Mouse (Mus musculus) right cerebral cortex, postnatal 36 days (tissue): Measurements from ENCODE around the gene Zfp94.
A peak's percentile ranks its signal among the peaks of the same experiment; 100 is the strongest.

Experiments used
- DNase-seq, 2 experiments: peaks; one replicate each; pipeline ENCODE4 v3.0.0; 2022; ENCODE audit warnings: low spot score in 2 of 2, mixed read lengths in 1 of 2

The Zfp94 gene

DNA sequence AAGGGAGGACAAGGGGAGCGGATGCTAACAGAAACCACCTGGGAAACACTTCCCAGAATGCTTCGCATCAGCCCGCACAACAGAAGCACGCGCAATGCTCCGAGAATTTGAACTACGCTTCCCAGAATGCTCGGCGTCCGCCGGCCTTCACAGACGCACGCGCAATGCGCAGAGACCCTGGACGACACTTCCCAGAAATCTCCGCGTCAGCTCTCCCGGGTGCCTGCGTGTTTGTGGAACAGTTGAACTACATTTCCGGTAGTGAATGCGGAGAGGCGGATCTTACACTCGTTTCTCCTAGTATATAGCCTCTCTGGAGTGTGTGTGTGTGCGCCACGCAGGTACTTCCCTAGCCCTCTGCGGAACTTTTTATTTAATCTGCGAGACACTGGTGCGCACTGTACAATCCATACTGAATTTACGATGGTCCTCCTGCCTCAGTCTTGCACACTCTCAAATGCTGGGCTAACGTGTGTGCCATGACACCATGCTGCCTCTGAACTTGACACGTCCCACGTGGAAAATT lies at the start of gene Zfp94:
Gene Zfp94, minus strand, starts transcription at position 100 of the 526 bp plus-strand sequence.
- peak; percentile 96 to 98 for DNase-seq

DNA sequence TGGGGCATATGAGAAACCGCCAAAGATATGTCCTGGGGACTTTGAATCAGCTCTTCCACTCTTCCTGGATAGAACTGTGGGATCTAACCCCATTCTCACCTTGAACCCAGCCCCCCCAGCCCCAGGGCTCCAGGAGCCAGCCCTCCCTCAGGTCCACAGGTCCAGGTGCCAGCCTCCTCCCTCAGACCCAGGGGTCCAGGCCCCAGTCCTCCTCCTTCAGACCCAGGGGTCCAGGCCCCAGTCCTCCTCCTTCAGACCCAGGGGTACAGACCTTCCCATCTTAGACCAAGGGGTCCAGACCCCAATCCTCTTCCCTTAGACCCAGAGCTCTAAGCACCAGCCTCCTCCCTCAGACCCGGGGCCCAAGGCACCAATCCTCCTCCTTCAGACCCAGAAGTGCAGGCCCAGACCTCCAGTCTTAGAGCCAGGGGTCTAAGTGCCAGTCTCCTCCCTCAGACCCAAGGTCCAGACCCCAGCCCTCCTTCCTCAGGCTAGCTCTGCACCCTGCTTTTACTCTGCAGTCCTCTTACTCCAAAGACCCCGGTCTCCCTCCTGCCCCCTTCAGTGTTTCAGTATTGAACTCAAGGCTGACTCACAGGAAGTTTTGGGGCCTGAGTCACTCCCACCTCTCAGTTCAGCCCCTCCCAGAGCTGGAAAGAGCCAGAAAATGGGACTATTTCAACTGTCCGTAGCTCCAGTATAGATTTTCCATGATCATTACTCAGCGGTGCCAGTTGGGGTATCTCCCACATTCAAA lies 49.0 kb upstream of the Zfp94 start:
- no peak for DNase-seq

DNA sequence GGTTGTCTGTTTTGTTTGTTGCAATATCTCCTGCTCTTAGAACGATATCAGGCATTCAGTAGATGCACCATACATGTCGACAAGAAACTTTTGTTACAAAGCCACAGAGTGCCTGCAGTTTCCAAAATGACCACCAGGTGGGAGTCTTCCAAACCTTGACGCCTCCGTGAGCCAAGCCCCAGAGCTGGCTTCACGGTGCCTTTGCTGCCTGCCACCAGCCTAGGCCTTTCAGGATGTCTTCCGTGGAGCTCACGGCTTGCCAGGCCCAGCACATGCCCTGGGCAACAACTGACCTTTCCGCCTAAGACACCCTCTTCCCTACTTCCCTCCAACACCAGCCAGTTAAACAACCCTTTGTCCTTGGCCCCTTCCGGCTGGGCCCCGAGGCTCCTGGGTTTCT lies 48.4 kb upstream of the Zfp94 start:
- peak; percentile 61 to 72 for DNase-seq

DNA sequence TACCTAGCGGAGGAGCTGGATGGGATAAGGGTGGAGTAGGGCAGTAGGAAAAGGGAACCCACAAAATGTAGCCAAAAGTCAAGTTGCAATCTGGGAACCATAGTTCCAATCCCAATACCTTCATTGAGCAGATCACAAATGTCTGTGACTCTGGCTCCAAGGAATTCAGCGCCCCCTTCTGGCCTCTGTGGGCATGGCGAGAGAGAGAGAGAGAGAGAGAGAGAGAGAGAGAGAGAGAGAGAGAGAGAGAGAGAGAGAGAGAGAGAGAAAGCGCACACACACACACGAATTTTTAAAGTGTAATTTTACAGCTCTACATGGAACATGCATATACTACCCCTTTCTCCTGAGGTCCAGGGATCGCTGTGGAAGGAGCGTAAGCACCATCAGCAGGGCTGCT lies 46.8 kb upstream of the Zfp94 start:
- DNase-seq: no peak

DNA sequence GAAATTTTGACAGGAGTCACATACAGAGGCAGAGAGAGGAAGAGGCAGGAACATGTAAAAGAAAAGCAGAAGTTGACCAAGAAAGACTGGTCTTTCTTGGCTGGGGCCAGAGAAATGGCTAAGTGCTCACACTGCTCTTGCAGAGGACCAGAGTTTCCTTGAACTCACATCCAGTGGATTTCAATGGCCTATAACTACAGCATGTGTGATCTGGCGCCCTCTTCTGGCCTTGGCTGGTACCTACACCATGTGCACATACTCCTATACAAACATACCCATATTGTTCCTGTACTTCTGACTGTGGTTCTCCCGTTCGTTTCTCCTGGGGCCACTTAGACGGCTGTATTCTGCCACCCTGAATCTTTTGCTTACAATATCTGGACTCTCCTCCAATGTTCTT lies 44.5 kb upstream of the Zfp94 start:
- no peak for DNase-seq

DNA sequence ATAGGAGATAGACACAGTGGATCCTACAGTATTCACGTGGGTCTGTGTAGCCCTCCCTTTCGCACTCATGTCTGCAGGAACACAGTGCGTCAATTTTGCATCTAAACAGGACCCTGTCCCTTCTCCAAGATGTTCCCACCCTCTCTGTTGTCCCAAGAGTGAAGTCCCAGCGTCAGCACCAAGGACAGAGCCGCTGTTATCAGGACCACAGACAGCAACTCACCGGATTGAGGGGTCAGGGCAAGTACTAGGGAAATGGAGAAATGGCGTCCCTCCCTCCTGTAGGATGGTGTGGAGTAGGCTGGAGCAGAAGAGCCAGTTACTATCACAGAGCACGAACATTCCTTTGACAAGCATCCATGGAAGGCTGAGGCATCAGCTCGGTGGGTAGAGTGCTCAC lies 42.8 kb upstream of the Zfp94 start:
- no peak for DNase-seq

DNA sequence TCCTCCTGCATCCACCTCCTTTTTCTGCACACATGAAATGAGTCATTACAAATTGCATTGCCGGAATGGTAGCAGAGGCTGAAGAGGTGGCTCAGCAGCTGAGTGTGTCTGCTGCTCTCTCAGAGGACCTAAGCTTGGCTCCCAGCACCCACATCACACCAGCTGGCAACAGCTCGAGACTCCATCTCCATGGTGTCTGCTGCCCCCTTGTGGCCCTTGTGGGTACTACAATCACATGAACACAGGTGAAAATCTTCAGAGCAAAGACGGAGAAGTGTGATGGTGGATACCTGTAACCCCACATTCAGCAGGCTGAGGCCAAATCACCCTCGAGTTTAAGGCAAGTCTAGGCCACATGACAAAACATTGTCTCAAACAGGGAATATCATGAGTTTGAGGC lies 41.4 kb upstream of the Zfp94 start:
- DNase-seq: no peak

DNA sequence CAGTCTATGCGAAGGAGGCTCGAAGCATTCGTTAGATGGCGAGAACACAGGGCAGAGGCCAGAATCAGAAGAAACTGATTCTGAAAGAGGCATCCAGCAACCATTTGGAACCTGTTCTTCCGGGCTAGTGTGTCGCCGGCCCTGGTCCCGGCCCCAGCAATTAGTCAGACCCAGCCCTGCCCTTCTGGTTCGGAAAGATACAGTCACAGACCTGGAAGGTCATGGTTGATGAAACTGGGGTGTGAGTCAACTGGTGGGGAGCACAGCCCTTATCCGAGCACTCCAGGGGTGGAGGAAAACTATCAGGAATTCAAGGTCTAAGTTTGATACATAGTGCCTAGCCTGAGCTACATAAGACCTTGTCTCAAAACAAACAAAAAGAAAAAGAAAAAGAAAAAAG lies 39.6 kb upstream of the Zfp94 start:
- DNase-seq: no peak

DNA sequence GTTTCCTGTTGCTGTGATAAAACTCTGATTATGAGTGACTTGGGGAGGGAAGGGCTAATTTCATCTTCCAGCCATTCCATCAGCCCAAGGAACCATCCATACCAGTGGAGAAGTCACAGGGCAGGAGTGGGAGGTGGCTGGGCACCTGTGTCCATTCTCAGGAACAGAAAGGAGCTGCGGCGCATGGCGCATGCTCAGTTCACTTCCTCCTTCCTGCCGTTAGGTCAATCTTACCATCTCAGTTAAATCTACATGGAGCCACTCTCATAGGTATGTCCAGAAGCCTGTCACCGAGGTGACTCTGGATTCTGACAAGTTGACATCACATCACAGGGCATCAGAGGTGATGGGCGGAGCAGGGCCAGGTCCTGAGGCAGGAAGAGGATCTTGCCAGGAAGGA lies 39.2 kb upstream of the Zfp94 start:
- DNase-seq: no peak

DNA sequence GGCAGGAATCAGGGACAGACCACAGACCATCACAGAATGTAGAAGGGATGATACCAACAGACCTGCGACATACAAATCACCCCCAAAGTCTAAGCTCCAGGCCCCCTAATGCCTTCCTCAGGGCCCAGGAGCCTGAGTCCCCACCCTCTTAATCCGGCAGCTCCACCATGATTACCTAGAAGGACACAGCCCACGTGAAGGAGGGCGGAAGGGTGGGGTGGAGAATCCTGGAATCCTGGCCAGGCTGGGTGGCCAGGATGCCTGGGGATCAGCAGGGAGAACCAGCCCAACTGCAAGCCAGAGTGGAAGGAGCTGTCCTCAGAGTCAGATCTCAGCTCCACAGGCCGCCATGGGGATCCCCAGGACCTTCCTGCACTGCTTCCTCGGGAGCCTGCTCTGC lies 32.4 kb upstream of the Zfp94 start, which contains the start of gene Lypd5:
Gene Lypd5, plus strand, starts transcription at position 301 of the 400 bp plus-strand sequence.
- DNase-seq: no peak

DNA sequence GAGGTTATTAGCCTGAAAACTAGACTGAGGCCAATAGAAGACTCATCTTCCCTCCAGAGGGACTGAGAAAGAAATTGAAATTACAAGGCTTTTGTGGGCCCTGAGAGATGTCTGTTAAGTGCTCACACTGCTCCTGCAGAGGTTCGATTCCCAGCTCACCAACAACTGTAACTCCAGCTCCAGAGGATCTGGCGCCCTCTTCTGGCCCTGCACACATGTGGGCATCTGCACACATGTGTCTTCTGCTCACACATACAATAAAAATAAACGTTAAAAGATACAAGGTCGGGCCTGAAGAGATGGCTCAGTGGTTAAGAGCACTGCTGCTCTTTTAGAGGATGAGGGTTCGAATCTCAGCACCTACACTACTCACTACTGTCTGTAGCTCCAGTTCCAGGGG lies 30.0 kb upstream of the Zfp94 start:
- DNase-seq: no peak

DNA sequence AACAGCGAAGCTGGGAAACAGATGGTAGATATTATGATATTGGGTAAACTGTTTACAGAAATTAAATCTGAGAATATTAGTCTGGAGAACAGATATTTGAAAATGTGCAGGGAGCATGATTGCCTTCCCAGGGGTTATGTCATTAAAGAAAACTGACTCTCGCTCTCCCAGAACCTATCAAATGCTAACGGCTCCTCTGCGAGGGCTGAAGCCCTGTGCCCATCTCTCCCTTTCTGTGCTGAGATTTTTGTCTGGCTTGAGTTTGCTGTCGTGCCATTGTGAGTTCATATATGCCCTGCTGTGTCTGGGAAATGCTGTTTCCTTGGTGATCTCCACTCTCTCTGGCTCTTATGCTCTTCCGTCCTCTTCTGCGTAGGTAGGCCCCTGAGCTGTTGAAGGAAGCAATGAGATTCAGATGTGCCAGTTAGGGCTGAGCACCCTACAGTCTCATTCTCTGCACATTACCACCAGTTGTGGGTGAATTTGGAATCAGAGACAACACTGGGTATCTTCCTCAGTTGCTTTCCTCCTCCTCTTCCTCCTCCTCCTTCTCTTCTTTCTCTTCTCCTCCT lies 27.3 kb upstream of the Zfp94 start:
- DNase-seq: peak in 1 of 2 experiments; percentile 29

DNA sequence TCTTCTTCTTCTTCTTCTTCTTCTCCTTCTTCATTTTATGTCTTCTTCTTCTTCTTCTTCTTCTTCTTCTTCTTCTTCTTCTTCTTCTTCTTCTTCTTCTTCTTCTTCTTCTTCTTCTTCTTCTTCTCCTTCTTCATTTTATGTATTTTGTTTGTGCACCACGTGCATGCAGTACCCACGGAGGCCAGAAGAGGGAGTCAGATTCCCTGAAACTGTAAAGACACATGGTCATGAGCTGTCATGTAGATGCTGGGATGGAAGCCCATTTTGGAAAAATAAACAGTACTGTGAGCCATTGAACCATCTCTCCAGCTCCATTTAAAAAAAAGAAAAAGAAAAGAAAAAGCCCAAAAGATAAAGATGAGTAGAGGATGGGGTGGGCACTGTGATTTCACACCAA lies 21.8 kb upstream of the Zfp94 start:
- no peak for DNase-seq

DNA sequence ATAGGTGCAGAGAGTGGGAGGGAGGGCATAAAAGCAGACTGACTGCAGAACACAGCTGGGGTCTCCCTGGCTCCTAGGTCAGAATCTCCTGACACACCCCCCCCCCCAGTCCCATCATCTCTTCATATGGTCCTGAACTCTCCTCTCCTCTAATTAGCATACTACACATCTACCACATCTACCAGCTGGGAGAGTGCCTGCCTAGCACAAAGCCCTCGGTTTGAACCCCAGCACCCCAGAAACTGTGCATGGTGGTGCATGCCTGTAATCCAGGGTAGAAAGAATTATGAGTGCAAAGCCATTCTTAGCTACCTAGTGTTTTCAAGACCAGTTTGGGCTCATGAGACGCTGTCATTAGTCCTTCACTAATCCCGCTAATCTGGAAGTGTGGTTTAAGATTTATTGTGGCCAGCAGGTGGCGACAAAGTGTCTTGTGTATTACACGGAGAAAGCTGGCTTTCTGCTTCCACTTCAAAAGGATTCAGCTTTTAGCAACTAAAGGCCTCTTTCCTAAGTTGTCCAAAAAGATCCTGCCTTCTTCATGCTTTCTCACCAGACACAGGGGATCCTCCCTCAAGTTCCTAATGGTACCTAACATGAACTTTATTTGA lies 19.3 kb upstream of the Zfp94 start:
- peak; percentile 56 for DNase-seq

DNA sequence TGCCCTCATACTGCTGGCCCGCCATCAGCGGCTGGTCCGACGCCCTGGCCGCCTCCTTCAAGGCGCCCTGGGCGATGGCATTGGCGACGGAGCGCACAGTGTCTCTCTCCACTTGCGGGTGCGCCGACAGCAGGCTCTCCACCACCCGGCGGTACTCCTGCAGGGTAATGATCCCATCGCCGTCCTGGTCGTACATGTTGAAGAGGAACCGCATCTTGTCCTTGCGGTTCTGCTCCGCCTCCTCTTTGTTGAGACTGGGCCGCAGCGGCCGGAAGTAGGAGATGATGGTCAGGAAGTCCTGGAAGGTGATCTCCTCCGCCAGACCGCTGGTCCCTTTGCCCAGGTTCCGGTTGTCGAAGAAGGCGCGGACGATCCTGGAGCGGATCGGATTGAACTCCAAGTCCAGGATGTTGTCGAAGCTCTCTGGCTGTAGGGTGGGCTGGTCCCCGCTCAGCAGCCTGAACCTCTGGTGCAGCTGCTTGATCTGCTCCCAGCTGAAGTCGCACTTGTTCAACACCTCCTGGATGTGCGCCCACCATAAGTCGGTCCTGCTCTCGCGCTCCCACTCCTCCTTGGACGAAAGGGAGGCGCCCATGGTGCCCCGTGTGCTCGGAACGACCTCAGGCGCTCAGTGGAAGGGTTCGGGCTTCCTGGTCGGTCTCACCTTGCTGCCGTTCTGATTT lies 17.0 kb upstream of the Zfp94 start, which contains the start of gene Tescl:
Gene Tescl, minus strand, starts transcription at position 633 of the 683 bp plus-strand sequence.
- no peak for DNase-seq

DNA sequence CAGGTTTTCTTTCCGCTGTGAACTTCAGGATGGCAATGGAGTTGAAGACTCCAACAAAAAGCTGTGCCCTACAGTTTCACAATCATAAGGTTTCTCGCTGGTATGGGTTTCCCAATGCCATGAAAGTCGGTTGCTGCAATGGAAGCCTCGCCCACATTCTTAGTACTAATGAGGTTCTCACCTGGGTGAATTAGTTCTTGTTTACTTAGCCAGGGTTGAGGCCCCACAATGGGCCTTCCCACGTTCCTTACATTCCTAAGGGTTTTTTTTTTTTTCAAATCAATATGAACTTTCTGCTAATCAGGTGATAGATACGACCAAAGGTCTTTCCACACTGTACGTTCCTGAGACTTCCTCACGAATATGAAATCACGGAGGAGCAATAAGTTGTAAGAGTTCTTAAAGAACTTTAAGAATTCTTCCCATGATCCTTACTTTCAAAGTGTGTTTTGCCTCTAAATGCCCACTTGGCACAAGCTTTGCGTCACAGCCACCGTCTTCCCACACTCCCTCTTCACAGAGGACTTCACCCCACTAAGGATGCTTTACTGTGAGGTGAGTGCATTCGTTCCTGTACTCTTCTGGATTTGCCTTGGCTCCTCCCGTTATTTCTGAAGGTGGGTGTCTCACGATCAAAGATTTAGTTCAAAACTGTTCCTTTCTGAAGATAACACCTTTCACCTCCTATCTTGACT lies 11.0 kb upstream of the Zfp94 start:
- no peak for DNase-seq

DNA sequence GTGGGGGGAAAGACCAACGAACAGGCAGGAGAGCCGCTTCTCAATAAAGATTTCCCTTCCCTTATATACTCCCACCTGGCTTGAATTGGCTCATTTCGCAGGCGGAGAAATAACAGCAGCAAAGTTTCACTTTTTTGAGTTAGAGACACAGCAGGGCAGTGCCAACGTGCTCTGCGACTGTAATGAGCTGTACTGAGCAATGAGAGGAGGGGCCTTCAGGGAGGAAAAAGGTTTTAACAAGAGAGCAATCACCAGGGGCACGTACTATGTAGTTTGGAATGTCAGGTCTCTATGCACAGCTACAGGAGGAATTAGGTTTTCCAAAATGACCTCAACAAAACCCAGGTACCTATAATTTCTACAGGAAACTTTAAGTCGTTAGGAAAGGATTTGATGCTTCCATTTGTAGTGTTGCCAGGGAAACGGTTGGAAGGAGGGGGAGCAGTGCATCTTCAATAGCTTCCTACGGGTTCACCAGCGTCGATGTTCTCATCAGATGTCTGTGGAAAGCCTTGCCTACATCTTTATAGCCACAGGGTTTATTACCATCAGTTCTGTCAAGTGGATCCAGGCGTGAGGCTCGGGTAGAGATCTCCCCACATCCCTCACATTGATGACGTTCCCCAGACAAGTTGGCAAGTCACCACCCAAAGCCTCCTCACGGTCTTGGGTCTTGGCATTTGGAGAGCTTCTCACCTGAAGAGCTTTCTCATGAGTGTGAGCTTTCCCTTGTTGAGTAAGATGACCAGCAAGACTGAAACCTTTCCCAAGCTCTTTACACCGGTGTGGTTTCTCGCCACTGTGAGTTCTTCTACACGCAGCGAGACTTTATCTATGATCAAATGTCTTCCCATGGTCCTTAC lies 10.0 kb upstream of the Zfp94 start:
- peak in 1 of 2 experiments; percentile 26 for DNase-seq

DNA sequence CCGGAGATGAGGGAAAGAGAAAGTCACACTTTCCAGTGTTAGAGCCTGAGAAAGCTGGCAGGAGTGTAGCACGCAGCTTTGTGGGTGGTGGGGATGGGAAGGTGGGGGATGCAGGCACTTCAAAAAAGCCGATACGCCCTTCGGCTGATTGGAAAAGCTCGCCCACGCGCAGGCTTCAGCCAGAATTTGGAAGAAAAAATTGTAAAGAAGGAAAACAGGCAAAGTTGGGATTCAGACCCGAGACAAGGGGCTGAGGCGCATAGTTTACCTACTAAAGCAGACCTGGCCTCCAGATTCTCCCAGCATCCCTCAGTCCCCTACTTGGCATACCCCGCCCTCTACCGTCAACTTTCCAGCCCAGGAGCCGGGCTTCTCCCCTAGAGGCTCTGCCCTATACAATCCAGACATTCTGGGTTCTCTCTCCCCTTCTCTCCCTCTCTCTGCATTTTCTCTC lies 9.2 kb upstream of the Zfp94 start:
- DNase-seq: peak; percentile 66 to 72

DNA sequence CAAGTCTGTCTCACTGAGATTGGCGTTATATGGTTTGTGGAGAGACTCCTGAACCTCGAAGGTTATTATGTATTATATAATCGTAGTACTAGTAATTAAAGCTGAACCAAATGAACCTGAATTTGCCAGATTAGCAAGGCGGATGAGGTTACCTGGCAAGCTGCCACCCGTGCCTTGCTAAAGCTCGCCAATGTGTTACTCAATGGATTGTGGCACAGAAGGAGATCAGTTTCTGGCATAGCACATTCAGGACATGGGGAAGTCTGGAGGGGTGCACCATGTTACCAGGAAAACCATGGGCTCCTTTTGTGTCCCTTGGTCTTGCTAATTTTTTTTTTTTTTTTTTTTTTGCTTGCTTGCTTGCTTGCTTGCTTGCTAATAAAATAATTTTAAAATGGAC lies 8.7 kb upstream of the Zfp94 start:
- DNase-seq: no peak

DNA sequence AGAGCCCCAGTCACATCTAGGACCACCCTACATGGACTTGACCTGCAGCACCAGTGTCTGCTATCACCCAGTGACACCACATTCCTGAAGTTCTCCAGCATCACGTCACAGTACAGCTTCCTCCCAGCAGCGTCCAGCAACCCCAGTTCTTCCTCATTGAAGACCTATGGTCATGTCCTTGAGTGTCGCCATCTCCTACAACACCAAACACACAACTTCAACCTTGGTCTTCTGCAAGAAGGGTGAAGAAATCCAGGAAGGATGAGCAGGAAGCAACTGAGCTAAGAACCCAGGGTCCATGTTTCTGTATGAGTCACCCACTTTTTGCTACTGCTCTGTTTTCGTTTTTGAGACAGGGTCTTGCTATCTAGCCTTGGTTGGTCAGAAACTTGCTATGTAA lies 6.1 kb upstream of the Zfp94 start:
- no peak for DNase-seq

DNA sequence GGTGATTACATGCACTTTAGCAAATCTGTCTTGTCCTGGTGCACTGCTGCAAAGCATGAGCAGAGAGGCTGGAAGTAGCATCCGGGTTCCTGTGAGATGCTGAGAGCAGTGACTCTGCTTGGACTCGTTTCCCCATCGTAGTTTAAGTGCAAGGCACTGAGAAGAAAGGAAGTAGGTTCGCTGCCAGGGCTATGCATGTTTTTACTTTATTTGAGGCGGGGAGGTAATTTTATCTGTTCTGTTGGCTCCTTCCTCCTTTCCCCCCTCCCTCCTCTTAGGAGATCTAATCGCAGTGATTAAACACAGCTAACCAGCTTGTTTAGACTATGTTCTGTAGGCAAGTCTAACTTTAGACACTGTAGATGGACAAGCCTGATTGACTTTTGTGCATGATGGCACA lies 2.5 kb upstream of the Zfp94 start:
- DNase-seq: no peak
